Comparison of ENCODE assay signal across 15 mouse cellular contexts in genomic region chr4:125275259-125275658, GRCm38 (mm10).
A peak's percentile ranks its signal among the peaks of the same experiment; 100 is the strongest.
DNase-seq lines count a peak whose midpoint lies in the region; ATAC-seq and TF ChIP-seq lines count a peak whose summit lies in the region.
"Had no signal": no experiment of that assay in that cellular context is flagged by ENCODE, and none has a peak within 500 bp of the region (broad histone marks: within the 10 kb centered on the region; RNA-seq: fewer than 3 reads in every experiment).

No protein-coding gene starts in this region.

- peaks cover 21% of the 10 kb centered on the region for H3K27me3 ChIP-seq in limb, embryonic 11.5 days (ENCODE audit: control insufficient read depth, insufficient read depth, low read length)
- peaks cover 75% of the 10 kb centered on the region for H3K27me3 ChIP-seq in limb, embryonic 10.5 days (ENCODE audit: low read depth, poor library complexity, severe bottlenecking)
- peaks cover 6% of the 10 kb centered on the region; the same call in 1 of the 2 replicates for H3K27me3 ChIP-seq in embryonic facial prominence, embryonic 11.5 days (ENCODE audit: control insufficient read depth, insufficient read depth, low read length)
- peaks cover 5% of the 10 kb centered on the region; the same call in 1 of the 2 replicates for H3K27me3 ChIP-seq in hindbrain, postnatal 0 days (ENCODE audit: insufficient read depth, low read length)

- TF ChIP-seq CTCF in hindbrain, postnatal 0 days (IDR thresholded peaks at IDR 0.05; ENCODE audit: low read depth) = no peak

- ATAC-seq in limb, embryonic 11.5 days (ENCODE audit: insufficient number of reproducible peaks, low FRiP score, low TSS enrichment, low read depth) = no peak
- ATAC-seq in embryonic facial prominence, embryonic 11.5 days (replicated peaks; ENCODE audit: insufficient number of reproducible peaks, low FRiP score, low TSS enrichment, low read depth) = no peak
- 0 out of 2 replicates have a peak, but pooled peaks have one; percentile 15 for ATAC-seq in hindbrain, postnatal 0 days
- ATAC-seq: intestine, embryonic 15.5 days had no signal

- H3K4me2 ChIP-seq in limb, embryonic 11.5 days (ENCODE audit: low read depth, severe bottlenecking) = no peak overlapping the region
- H3K4me2 ChIP-seq in embryonic facial prominence, embryonic 11.5 days (ENCODE audit: low read depth, low read length) = peak overlapping the region; percentile 10
- H3K4me2 ChIP-seq in hindbrain, postnatal 0 days (ENCODE audit: low read depth, low read length) = peak overlapping the region; percentile 39
- H3K4me2 ChIP-seq: intestine, embryonic 15.5 days; lung, embryonic 15.5 days had no signal

- no peaks in the 10 kb centered on the region for H3K4me1 ChIP-seq in limb, embryonic 11.5 days (ENCODE audit: control insufficient read depth, insufficient read depth, low read length)
- H3K4me1 ChIP-seq in limb, embryonic 10.5 days = peaks cover 8% of the 10 kb centered on the region; the same call in 1 of the 2 replicates
- H3K4me1 ChIP-seq in embryonic facial prominence, embryonic 11.5 days (ENCODE audit: control insufficient read depth, insufficient read depth, low read length) = no peaks in the 10 kb centered on the region; the same call in 1 of the 2 replicates
- peaks cover 4% of the 10 kb centered on the region for H3K4me1 ChIP-seq in hindbrain, postnatal 0 days (ENCODE audit: insufficient read depth, low read length)
- H3K4me1 ChIP-seq: intestine, embryonic 15.5 days; lung, embryonic 15.5 days had no signal

- no peak overlapping the region for H3K27ac ChIP-seq in limb, embryonic 11.5 days (replicated peaks; ENCODE audit: low read depth, low read length)
- H3K27ac ChIP-seq in limb, embryonic 10.5 days = no peak overlapping the region
- H3K27ac ChIP-seq in embryonic facial prominence, embryonic 11.5 days (replicated peaks; ENCODE audit: low read depth, low read length) = no peak overlapping the region
- H3K27ac ChIP-seq in hindbrain, postnatal 0 days = no peak overlapping the region; the same call in 1 of the 2 replicates
- H3K27ac ChIP-seq: heart, adult 2 months; intestine, embryonic 15.5 days; lung, embryonic 15.5 days had no signal

- no peaks in the 10 kb centered on the region for H3K9me3 ChIP-seq in limb, embryonic 11.5 days (ENCODE audit: control insufficient read depth, low read length)
- H3K9me3 ChIP-seq in limb, embryonic 10.5 days (replicated peaks) = no peaks in the 10 kb centered on the region
- no peaks in the 10 kb centered on the region for H3K9me3 ChIP-seq in embryonic facial prominence, embryonic 11.5 days (replicated peaks; ENCODE audit: control insufficient read depth, low read length)
- no peaks in the 10 kb centered on the region for H3K9me3 ChIP-seq in hindbrain, postnatal 0 days (ENCODE audit: low read length)
- H3K9me3 ChIP-seq: intestine, embryonic 15.5 days; lung, embryonic 15.5 days had no signal

- no peak overlapping the region for H3K9ac ChIP-seq in limb, embryonic 11.5 days (ENCODE audit: low read length)
- H3K9ac ChIP-seq in embryonic facial prominence, embryonic 11.5 days (replicated peaks; ENCODE audit: low read length) = no peak overlapping the region
- no peak overlapping the region for H3K9ac ChIP-seq in hindbrain, postnatal 0 days (replicated peaks; ENCODE audit: low read length)
- H3K9ac ChIP-seq: intestine, embryonic 15.5 days; lung, embryonic 15.5 days had no signal

- peak; percentile 25 for DNase-seq in limb, embryonic 11.5 days (ENCODE audit: low spot score)
- no peak for DNase-seq in limb, embryonic 10.5 days (ENCODE audit: low spot score)
- DNase-seq in embryonic facial prominence, embryonic 11.5 days (ENCODE audit: low spot score) = peak; percentile 11
- DNase-seq in hindbrain, postnatal 0 days (ENCODE audit: low spot score) = peak; percentile 47
- DNase-seq in right cerebral cortex, postnatal 10 days (ENCODE audit: low spot score in 2 of 2) = peak; percentile 46 to 59
- DNase-seq in heart, postnatal 4 days = no peak
- no peak for DNase-seq in cerebellum, adult 9-10 months
- DNase-seq in kidney, adult 8-10 months = no peak
- DNase-seq: adrenal gland, adult 2 months; cerebellum, adult 8-10 months; heart, adult 2 months; thymus, postnatal 14 days had no signal

- H3K36me3 ChIP-seq in limb, embryonic 11.5 days (ENCODE audit: control insufficient read depth, insufficient read depth, low read length) = no peaks in the 10 kb centered on the region
- no peaks in the 10 kb centered on the region for H3K36me3 ChIP-seq in limb, embryonic 10.5 days
- H3K36me3 ChIP-seq in embryonic facial prominence, embryonic 11.5 days (replicated peaks; ENCODE audit: control insufficient read depth, insufficient read depth, low read depth, low read length) = no peaks in the 10 kb centered on the region
- H3K36me3 ChIP-seq in hindbrain, postnatal 0 days (ENCODE audit: insufficient read depth, low read length) = no peaks in the 10 kb centered on the region
- H3K36me3 ChIP-seq: intestine, embryonic 15.5 days; lung, embryonic 15.5 days had no signal

- H3K4me3 ChIP-seq in limb, embryonic 11.5 days (ENCODE audit: low read depth, low read length) = no peak overlapping the region
- no peak overlapping the region for H3K4me3 ChIP-seq in limb, embryonic 10.5 days
- H3K4me3 ChIP-seq in embryonic facial prominence, embryonic 11.5 days (ENCODE audit: low read depth, low read length) = no peak overlapping the region
- no peak overlapping the region for H3K4me3 ChIP-seq in hindbrain, postnatal 0 days (ENCODE audit: low read length)
- H3K4me3 ChIP-seq: heart, adult 2 months; intestine, embryonic 15.5 days; lung, embryonic 15.5 days; myocyte had no signal

- WGBS in limb, embryonic 11.5 days = 1% methylated on average over 13 of the region's 13 CpGs
- WGBS in limb, embryonic 10.5 days = 1% methylated on average over 13 of the region's 13 CpGs
- 1% methylated on average over 13 of the region's 13 CpGs for WGBS in embryonic facial prominence, embryonic 11.5 days
- 1% methylated on average over 13 of the region's 13 CpGs for WGBS in hindbrain, postnatal 0 days

Comparison
In these comparisons a context has a peak if more than half of its experiments do, and no peak if none do; other contexts are left out.
1. DNase-seq: peak in limb, embryonic 11.5 days (single experiment), embryonic facial prominence, embryonic 11.5 days (single experiment), hindbrain, postnatal 0 days (single experiment) and right cerebral cortex, postnatal 10 days (2 of 2); none in limb, embryonic 10.5 days (single experiment), heart, postnatal 4 days (single experiment), cerebellum, adult 9-10 months (single experiment) and kidney, adult 8-10 months (0 of 2).